Mouse (Mus musculus): ENCODE results near the gene Aak1.
"Not testable (repeated sequence)": the region's sequence is repeated elsewhere in the genome, so short reads cannot be mapped to it uniquely, and the experiment has no call there.

Aak1 gene

DNA sequence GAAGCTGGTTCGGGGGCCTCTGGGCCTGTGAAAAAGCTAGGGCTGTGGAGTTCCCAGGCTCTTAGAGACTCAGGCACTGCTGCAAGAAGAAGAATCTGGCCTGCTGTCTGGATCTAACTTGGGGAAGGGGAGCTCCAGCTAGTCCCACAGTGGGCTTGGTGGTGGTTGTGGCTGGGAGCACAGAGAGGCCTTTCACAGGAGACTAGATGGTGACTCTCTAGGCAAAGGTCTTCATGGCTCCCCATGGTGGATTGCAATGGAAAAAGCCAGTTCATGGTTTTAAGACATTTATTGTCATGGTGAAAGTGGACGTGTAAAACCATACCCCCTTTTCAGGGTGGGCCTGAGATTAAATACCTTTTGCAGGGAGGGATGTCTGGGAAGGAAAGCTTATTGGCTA, 10.2 kb upstream of the Aak1 start:
- no peak for DNase-seq (ENCODE audit: low read depth in 1 of 2, low spot score in 2 of 2)

DNA sequence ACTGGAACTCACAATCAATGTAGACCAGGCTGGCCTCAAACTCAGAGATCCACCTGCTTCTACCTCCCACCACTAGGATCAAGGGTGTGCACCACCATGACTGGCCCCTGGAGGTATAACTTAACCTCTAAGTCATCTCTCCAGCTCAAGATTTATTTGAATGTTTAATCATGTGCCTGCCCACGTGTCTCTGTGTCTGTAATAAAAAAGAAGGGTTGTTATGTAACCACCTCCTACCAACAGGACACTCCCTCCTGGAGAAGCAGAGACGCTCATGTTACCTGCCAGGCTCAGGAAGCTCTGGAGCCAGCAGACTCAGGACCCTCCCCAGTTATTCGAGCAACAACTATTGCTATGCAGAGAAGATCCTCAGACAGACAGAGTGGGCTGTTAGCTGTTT, 7.4 kb upstream of the Aak1 start:
- no peak for DNase-seq (ENCODE audit: low read depth in 1 of 2, low spot score in 2 of 2)

DNA sequence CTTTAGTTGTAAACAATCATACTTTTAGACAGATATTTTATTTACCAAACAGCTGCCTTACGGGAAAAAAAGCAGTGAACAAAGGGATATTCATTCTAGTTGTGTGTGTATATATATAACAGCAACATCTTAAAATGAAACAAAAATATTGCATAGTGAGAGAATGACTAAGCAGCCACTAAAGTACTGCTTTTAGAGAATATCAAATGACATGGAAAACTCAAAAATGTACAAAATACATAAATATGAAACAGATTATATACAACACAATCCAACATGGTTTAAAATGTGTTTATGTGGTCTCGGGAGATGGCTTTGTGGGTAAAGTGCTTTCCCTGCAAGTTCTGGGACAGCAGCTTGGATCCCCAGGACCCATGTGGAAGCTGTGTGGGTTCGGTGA, 5.7 kb upstream of the Aak1 start:
- DNase-seq (ENCODE audit: low read depth in 1 of 2, low spot score in 2 of 2) = no peak

DNA sequence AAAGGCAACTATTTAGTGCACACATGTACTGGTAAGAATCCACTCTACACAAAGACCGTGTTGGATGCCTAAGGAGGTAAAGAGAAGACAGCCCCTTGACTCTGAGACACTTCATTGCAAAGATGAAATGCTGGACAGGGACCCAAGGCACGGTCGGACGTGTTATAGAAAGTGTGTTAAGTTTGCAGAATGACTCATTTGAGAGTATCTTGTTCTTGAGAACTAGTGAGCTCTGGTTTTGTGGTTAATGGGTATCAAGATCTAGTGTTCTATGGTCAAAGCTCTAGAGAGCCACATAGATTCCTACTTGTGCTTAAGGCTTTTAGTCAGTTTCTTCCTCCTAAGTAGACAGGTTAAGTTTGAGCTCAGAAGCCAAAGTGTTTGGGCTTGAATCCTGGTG, 2.9 kb upstream of the Aak1 start:
- DNase-seq (ENCODE audit: low read depth in 1 of 2, low spot score in 2 of 2) = no peak

DNA sequence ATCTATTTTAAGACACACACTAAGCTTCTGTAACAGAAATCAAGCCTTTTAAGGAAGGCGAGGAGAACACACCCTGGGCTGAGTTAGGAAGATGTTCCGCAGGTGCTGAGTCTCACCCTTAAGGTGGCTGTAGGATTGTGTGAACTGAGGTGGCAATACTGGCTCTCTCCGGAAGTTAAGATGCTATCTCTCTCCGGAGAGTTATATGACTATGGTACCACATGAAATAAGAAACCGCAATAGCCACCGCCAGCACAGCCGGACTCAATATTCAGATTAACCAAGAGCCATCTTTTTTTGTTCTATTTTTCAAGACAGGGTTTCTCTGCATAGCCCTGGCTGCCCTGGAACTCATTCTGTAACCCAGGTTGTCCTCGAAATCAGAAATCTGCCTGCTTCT, 1.5 kb upstream of the Aak1 start:
- DNase-seq (ENCODE audit: low read depth in 1 of 2, low spot score in 2 of 2) = no peak

DNA sequence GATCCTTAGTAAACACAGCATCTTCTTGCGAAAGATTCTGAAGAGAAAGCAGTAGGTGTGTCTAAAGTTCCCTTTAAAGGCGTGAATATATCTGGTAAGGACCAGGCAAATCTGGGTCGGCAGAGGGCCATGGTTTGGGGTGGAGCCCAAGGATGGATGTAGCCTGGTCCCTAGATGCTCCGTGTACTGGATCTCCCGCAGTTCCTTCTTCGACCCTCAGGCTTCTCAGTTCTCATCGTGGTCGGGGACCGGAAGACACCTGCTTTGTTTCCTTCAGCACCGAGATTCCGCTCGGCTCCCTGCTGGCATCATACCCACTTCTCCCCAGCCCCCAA, 770 bp upstream of the Aak1 start:
- DNase-seq (ENCODE audit: low read depth in 1 of 2, low spot score in 2 of 2) = no peak

DNA sequence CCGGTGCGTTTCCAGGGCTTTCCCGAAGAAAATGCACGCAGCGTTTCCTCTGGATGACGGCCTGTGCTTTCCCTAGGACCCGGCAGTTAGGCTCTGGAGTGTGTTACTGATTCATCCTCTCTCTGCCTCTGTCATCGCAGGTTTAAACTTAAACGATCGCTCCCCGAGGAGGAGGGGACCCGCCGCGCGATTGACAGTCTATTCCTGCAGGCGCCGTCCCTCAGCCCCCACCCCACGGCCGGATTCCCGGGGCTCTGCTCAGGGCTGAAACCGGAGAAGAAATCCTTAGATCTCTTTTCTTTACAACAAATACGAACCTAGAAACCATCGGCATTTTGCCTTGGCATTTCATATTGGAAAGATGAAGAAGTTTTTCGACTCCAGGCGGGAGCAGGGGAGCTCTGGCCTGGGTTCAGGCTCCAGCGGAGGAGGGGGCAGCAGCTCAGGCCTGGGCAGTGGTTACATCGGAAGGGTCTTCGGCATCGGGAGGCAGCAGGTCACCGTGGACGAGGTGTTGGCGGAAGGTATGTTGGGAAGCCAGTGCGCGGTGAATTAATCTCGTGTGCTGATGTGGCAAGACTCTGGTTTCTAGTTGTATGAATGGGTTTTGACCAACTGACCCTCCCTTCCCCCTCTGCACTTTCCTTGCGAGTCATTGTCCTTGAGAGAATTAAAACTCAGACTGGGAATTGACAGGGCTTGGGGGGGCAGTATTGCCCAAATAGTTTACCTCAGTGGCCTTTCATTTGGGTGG, 552 bp downstream of the Aak1 start:
- no peak for DNase-seq (ENCODE audit: low read depth in 1 of 2, low spot score in 2 of 2)

DNA sequence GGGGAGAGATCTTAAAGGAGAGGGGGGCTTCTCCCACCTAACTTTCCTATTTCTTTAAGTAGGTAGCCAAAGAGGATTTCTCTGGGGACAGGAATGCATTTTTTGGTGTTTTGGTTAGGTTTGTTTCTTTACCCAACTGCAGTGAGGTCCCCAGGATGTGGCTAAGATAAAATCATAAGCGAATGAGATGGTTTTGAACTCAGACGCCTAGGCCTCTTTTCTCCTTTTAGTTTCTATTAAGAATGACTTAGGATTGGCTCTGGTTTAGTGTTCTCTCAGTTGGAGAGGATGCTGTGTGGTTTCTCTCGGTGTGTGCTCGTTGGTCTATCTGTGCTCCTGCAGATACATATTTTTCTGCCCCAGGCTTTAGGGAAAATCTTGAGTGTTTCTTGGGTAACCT, 1.3 kb downstream of the Aak1 start:
- DNase-seq (ENCODE audit: low read depth in 1 of 2, low spot score in 2 of 2) = no peak

DNA sequence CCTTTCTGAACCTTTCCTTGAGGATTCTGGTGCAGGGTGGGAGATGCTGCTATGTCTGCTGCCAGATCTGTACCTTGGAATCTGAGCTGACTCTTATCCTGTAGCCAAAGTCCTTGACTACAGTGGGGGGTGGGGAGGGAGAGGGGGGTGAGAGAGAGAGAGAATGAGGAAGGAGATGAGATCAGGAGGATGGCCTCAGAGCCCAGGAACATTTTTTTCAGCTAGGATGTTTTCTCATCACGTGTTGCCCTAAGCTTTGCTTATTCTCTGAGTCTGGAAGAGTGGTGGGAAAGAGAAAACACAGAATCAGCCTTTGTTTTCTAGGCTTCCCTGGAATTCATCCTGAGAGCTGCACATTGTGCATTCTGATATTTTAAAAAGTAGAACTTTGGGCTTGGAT, 2.2 kb downstream of the Aak1 start:
- no peak for DNase-seq (ENCODE audit: low read depth in 1 of 2, low spot score in 2 of 2)

DNA sequence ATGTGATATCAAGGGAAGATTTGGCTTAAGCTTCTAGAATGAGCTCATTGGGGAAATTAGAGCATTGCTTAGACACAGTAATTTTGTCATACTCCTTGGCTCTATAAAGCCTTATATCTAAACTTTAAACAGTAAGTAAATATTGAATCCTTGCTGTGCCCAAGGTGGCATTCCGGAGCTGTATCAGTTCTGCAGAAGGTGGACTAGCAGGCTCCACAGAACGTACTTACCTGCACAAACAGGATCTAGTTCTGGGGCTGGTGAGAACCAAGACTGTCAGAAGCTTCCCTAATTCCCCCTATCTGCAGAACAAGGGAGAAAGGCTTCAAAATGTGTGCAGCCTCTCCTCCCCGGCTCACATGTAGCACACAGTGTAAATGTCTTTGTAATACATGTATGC, 4.6 kb downstream of the Aak1 start:
- no peak for DNase-seq (ENCODE audit: low read depth in 1 of 2, low spot score in 2 of 2)

DNA sequence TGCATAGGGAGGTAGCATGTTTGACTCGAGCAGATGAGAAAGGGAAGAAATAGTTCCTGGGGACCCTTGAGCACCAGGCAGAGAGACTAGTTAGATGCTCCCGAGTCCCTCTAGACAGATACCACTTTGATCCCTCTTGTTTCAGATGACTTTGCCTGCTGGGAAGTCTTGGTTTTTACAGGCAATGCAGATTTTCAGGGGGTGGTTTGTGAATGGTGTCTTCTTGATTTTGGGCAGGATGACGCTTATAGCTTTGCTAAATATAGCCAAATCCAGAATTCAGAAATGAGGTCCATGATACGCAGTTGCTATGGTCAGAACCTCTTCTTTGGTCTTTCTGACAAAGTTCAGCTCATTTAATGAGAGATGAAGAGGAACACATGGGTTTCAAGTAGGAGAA, 5.6 kb downstream of the Aak1 start:
- DNase-seq (ENCODE audit: low read depth in 1 of 2, low spot score in 2 of 2) = no peak

DNA sequence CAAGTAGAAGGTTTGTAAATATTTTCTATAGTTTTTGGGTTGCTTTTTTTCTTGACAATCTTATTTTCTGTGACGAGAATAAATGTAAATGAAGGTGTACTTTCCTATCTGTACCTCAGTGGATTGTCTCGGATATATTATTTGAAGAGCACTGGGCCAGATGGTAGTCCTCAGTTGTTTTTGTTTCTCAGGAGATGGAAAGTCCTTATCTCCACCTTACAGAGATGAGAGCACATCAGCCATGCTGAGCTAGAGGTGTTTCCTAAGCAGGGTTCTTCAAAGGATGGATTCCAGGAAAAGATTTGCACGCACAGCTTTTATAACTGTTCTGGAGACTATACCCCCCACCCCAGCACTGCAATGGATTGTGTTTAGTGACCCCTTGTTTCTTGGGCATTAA, 9.3 kb downstream of the Aak1 start:
- DNase-seq (ENCODE audit: low read depth in 1 of 2, low spot score in 2 of 2) = no peak

DNA sequence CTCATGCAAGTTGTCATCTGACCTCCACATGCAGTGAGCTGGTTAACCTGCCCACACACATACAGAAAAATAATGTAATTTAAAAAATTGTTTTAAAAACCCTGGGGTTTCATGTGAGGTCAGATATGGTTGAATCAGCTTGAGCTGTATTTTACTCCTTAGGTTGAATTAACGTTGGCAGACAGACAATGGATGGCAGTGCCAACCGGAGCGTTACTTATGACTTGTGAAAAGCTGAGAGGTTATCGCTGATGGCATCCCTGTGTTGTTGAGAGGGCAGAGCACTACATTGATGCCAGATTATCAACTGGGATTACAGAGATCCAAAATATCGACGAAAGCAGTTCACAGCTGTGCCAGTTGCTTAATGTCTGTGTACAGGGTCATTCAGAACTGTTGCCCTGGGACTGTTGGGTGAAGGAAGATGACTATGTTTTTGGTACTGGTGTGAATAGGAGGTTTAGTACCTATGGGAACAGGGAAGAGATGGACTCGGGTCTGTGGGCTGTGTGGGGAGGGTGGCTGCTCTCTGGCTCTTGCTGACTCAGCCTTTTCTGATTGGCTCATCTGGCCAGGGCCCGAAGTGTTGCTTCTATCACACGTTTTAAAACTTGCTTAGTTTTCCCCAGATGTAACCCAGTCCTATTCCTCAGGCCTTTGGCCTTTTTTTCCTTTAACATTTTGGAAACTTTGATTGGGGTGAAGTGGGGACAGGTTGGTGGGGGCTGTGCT, 11.6 kb downstream of the Aak1 start:
- no peak for DNase-seq (ENCODE audit: low read depth in 1 of 2, low spot score in 2 of 2)

DNA sequence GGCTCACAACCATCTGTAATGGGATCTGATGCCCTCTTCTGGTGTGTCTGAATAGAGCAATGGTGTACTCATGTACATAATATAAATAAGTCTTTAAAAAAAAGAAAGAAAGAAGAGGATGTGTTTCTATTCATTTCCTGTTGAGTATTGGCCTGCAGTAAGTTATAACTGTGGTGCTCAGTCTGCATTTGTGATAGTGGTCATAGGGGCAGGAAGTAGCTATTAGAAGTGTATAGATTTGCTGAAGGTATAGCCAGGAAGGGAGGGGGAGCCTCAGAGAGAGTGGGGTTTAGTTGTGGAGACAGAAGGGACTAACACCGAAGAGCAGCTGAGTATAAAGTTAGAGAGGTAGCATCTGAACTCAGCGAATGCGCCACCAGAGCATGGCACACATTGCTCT, 15.0 kb downstream of the Aak1 start:
- no peak for DNase-seq (ENCODE audit: low read depth in 1 of 2, low spot score in 2 of 2)

DNA sequence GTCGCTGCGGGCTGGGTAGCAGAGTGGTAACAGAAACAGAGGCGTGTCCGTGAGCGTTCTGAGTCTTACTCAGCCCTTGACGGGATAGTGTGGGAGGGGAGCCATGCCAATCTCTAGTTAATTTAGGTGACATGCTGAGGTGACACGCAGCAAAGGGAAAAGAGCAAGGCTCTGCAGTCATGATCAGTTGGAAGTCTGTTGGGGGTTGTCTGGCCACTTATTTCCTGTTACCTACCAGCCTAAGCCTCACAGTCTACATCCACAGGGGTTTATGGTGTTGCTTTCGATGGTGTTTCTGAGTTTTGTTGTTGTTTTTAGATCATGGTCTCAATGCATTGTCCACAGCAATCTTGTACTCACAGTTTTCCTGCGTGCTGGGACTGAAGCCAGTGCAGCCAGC, 21.0 kb downstream of the Aak1 start:
- no peak for DNase-seq (ENCODE audit: low read depth in 1 of 2, low spot score in 2 of 2)

DNA sequence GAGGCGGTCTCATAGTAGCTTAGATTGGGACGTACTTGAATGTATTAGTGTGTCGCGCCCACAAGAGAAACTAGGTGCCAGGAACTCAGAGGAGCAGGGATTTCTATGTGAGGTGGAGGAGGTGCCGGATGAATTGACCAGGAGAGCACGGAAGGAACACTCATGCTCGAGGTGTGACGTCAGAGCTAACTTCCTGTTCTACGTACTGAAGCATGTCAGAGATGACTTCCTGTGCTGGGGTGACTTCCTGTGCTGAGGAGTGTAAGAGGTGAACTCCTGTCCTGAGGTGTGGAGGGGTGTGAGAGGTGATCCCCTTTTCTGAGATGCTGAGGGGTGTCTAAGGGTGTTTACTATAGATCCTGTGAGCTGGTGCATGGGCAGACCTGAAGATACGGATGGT, 22.5 kb downstream of the Aak1 start:
- DNase-seq (ENCODE audit: low read depth in 1 of 2, low spot score in 2 of 2) = no peak

DNA sequence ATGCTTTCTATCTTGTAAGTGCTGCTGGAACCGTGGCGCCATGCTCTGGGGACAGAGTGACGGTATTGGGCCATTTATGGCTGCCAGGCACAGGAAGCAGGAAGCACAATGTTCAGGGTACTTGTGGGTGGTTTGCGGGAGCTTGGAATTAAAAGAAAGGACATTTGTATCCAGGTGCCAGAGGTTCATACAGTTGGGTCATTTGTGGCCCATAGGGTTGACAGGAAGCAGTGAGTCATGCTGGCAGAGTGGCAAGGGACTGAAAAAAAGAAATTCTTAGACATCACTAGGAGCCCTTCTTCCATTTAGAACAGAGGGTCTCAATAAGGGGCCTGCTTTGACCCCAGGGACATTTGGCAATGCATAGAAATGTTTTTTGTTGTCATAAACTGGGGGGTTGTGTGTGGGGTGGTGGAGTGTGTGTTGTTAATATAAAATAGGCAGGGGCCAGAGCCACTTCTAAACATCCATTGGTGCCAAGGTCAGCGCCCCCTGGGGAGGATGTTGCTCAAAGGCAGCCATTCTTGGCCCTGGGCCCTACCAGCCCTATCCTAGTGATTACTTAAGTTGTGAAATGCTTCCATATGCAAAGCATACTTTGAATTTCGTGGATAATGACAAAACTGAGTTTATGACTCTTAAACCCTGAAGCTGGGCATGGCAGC, 25.5 kb downstream of the Aak1 start:
- no peak for DNase-seq (ENCODE audit: low read depth in 1 of 2, low spot score in 2 of 2)

DNA sequence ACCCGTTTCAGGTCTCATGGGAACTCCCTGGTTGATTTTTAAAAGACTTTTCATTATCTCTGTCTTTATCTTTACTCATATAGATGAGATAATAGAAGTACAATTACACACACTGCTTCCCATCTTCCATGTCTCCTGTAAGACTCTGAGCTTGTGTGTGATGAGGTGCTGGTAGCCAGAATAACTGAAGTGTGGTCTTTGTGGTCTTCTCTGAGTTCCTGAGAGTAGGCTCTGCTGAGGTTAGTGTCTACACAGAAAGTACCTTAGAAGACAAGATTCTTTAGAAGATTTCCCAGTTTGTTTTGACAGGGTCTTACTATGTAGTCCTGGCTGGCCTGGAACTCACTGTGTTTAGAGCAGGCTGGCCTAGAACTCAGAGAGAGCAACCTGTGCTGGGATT, 27.1 kb downstream of the Aak1 start:
- no peak for DNase-seq (ENCODE audit: low read depth in 1 of 2, low spot score in 2 of 2)

DNA sequence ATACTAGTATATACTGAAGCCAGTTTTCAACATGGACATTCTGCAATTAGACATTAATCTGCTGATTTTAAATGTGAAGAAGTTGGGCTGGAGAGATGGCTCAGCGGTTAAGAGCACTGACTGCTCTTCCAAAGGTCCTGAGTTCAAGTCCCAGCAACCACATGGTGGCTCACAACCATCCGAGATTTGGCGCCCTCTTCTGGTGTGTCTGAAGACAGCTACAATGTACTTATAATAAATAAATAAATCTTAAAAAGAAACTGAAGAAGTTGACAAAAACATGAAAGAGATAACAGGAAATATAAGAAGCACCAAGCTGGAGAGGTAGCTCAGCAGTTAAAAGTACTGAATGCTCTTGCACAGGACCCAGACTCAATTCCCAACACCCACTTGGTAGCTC, 29.3 kb downstream of the Aak1 start:
- DNase-seq (ENCODE audit: low read depth in 1 of 2, low spot score in 2 of 2) = not testable (repeated sequence)

DNA sequence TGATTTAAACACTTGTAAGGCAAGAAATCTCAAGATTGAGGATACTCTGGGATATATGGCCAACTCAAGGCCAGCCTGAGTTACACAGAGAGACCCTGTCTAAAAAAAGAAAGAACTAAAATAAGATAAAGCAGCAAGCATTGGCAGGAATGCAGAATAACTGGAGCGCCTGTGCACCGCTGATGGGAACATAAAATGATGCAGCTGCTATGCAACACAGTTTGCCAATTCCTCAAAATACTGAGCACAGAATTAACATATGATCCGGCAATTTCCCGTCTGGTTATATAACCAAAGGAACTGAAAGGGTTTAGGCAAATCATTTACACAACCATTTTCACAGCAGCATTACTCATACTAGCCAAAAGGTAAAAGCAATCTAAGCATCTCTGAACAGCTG, 30.0 kb downstream of the Aak1 start:
- DNase-seq (ENCODE audit: low read depth in 1 of 2, low spot score in 2 of 2) = no peak

DNA sequence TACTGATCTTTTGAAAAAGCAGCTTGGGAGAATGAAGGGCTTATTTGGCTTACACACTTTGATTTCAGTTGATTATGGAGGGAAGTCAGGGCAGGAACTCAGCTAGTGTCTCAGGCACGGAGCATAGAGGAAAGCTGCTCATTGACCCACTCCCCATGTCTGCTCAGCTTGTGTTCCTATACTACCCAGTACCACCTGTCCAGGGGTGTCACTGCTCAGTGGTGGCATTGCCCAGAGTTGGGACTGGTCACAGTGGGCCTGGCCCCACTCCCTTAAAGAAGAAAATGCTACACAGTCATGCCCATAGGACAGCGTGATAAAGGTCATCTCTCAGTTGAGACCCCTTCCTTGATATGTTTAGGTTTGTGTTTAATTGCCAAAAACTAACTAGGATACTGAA, 34.9 kb downstream of the Aak1 start:
- no peak for DNase-seq (ENCODE audit: low read depth in 1 of 2, low spot score in 2 of 2)

DNA sequence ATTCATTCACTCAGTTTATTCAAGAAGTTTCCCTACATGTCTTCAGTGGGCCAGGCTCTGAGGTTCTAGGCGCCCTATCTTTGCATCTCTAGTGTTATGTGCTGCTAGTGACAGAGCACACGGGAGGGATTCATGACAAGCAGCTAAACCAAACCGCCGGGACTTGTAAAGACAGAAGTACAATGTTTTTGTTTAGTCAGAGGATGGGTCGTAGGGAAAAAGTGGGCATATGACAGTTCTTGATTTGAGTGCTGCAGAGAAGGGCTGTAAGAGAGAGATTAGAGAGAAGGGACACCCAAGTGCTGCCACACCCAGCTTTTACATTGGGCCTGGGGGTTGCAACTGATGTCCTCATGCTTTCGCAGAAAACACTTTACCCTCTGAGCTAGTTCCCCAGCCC, 35.4 kb downstream of the Aak1 start:
- no peak for DNase-seq (ENCODE audit: low read depth in 1 of 2, low spot score in 2 of 2)
